Mouse (Mus musculus): ENCODE measurements around the gene Tap2.

The Tap2 gene

GRCm38 (mm10) chr17:34196941-34197894 lies 6.1 kb upstream of the Tap2 start, which contains the start of gene Psmb8:
TSS of gene Psmb8 (plus strand) at chr17:34197721.
- DNase-seq, result peak; percentile 94 to 96

GRCm38 (mm10) chr17:34197904-34198520 lies 5.3 kb upstream of the Tap2 start:
- DNase-seq, result peak; percentile 15 to 26

- no peak for DNase-seq
Observed at GRCm38 (mm10) chr17:34198521-34198912, 4.8 kb upstream of the Tap2 start.

- no peak for DNase-seq
Observed at GRCm38 (mm10) chr17:34199050-34199619, 4.2 kb upstream of the Tap2 start.

GRCm38 (mm10) chr17:34200047-34200446 lies 3.3 kb upstream of the Tap2 start:
- DNase-seq, result no peak

GRCm38 (mm10) chr17:34200772-34201505 lies 2.4 kb upstream of the Tap2 start:
- no peak for DNase-seq

GRCm38 (mm10) chr17:34201506-34202055 lies 1.7 kb upstream of the Tap2 start:
- DNase-seq, result no peak

- DNase-seq, result no peak
Observed at GRCm38 (mm10) chr17:34202760-34203442, 426 bp upstream of the Tap2 start.

- peak; percentile 89 to 91 for DNase-seq
Observed at GRCm38 (mm10) chr17:34204303-34205010, 1.1 kb downstream of the Tap2 start.

- peak in 1 of 2 experiments; percentile 26 for DNase-seq
Observed at GRCm38 (mm10) chr17:34205021-34205745, 1.9 kb downstream of the Tap2 start.

GRCm38 (mm10) chr17:34205746-34206176 lies 2.4 kb downstream of the Tap2 start:
- peak; percentile 25 to 37 for DNase-seq

- no peak for DNase-seq
Observed at GRCm38 (mm10) chr17:34206731-34207130, 3.4 kb downstream of the Tap2 start.

- DNase-seq, result no peak
Observed at GRCm38 (mm10) chr17:34207456-34207855, 4.1 kb downstream of the Tap2 start.

- DNase-seq, result no peak
Observed at GRCm38 (mm10) chr17:34207866-34208265, 4.5 kb downstream of the Tap2 start.

- DNase-seq, result no peak
Observed at GRCm38 (mm10) chr17:34208421-34208820, 5.1 kb downstream of the Tap2 start.

GRCm38 (mm10) chr17:34209680-34210079 lies 6.4 kb downstream of the Tap2 start:
- peak in 1 of 2 experiments; percentile 23 for DNase-seq

- DNase-seq, result no peak
Observed at GRCm38 (mm10) chr17:34210599-34210998, 7.3 kb downstream of the Tap2 start.

- DNase-seq, result no peak
Observed at GRCm38 (mm10) chr17:34211746-34212365, 8.5 kb downstream of the Tap2 start.

GRCm38 (mm10) chr17:34213936-34214335 lies 10.6 kb downstream of the Tap2 start:
- DNase-seq, result no peak

- DNase-seq, result no peak
Observed at GRCm38 (mm10) chr17:34215176-34215575, 11.8 kb downstream of the Tap2 start.
